Mouse (Mus musculus) midbrain, postnatal 0 days (tissue): ENCODE data around the gene Srarp. TPM values are rescaled to one million over a fixed set of nuclear protein-coding genes. Genes with fewer than 3 reads are reported as not detected.

Source experiments
- ATAC-seq: fragments of 200-750 bp; cut with Nextera tagmentation; 2 replicates; pipeline ENCODE4 v1.8.0; 2017; ENCODE audit warnings: moderate number of reproducible peaks, mild to moderate bottlenecking, moderate TSS enrichment, moderate library complexity; ENCODE audit not compliant: low FRiP score
- DNase-seq: peaks from one replicate; pipeline ENCODE4 v3.0.0-alpha.2; 2015; ENCODE audit warnings: low spot score
- H3K27ac ChIP-seq: fragments of 300-500 bp; sonication (generic); 2 replicates; pipeline ENCODE4 v1.5.1; 2014; ENCODE audit warnings: low read depth, mild to moderate bottlenecking, low read length, mixed read lengths
- H3K27me3 ChIP-seq: fragments of 300-500 bp; sonication (generic); 2 replicates; pipeline ENCODE4 v1.6.1; 2014; ENCODE audit warnings: low read length, control low read depth, mixed read lengths; ENCODE audit not compliant: insufficient read depth
- H3K36me3 ChIP-seq: fragments of 300-500 bp; sonication (generic); 2 replicates; pipeline ENCODE4 v1.6.1; 2014; ENCODE audit warnings: low read length, control low read depth, mixed read lengths; ENCODE audit not compliant: insufficient read depth
- H3K4me1 ChIP-seq: fragments of 300-500 bp; sonication (generic); 2 replicates; pipeline ENCODE4 v1.6.1; 2014; ENCODE audit warnings: mild to moderate bottlenecking, control low read depth, antibody characterized with exemption, low read length, mixed read lengths; ENCODE audit not compliant: insufficient read depth
- H3K4me2 ChIP-seq: fragments of 300-500 bp; sonication (generic); 2 replicates; pipeline ENCODE4 v1.6.1; 2014; ENCODE audit warnings: low read depth, mild to moderate bottlenecking, low read length, mixed read lengths; ENCODE audit not compliant: poor library complexity, severe bottlenecking
- H3K4me3 ChIP-seq: fragments of 300-500 bp; sonication (generic); 2 replicates; pipeline ENCODE4 v1.5.1; 2014; ENCODE audit warnings: low read depth, mild to moderate bottlenecking, low read length, moderate library complexity
- H3K9ac ChIP-seq: fragments of 300-500 bp; sonication (generic); replicated peaks from 2 replicates; pipeline ENCODE4 v1.6.1; 2014; ENCODE audit warnings: mild to moderate bottlenecking, low read length, moderate library complexity, mixed read lengths; ENCODE audit not compliant: poor library complexity, severe bottlenecking
- H3K9me3 ChIP-seq: fragments of 300-500 bp; sonication (generic); 2 replicates; pipeline ENCODE4 v1.6.1; 2016; ENCODE audit warnings: low read length, control low read depth
- CTCF ChIP-seq: IDR thresholded peaks from 2 replicates; pipeline ENCODE4 v1.5.1; 2016; ENCODE audit warnings: antibody characterized with exemption, mild to moderate bottlenecking
- WGBS: fragments of 180-500 bp; shearing (Covaris S2); extraction: QIAGEN DNeasy Blood & Tissue Kit; methylation state at CpG from one replicate; pipeline ENCODE4 v1.1.7; 2014; 5-methylcytosine and 5-hydroxymethylcytosine counted together
- polyA plus RNA-seq: library from polyadenylated mRNA; unstranded; fragments of >200 nt; fragmentation: Nextera tagmentation; extraction: Ambion mirVana; gene quantifications from 2 replicates; pipeline ENCODE4 v1.2.1, GENCODE M21; 2015
- total RNA-seq: library from RNA; depleted of rRNA; stranded (reverse); fragments of >200 nt; gene quantifications from 2 replicates; pipeline ENCODE4 v1.2.3, GENCODE M21; 2014

Gene Srarp
- total and polyA plus RNA-seq, 2 experiments from 2014 or later = 0.52 to 1.9 TPM

GRCm38 (mm10) chr4:141406516-141407299 lies 29.2 kb downstream of the Srarp start:
- TF ChIP-seq CTCF = peak; percentile 70
- H3K4me2 ChIP-seq = no peak overlapping the region
- peak; percentile 33 for DNase-seq
- ATAC-seq = no peak
- WGBS = 48% methylated on average over 14 of the region's 14 CpGs
- H3K4me3 ChIP-seq = no peak overlapping the region
- no peaks in the 10 kb centered on the region for H3K4me1 ChIP-seq
- no peaks in the 10 kb centered on the region for H3K36me3 ChIP-seq
- no peaks in the 10 kb centered on the region for H3K27me3 ChIP-seq
- H3K27ac ChIP-seq = no peak overlapping the region
- H3K9me3 ChIP-seq = no peaks in the 10 kb centered on the region
- no peak overlapping the region for H3K9ac ChIP-seq

GRCm38 (mm10) chr4:141405314-141405622 lies 30.6 kb downstream of the Srarp start:
- DNase-seq = no peak

GRCm38 (mm10) chr4:141404518-141405313 lies 31.2 kb downstream of the Srarp start:
- TF ChIP-seq CTCF = peak; percentile 99
- no peaks in the 10 kb centered on the region for H3K27me3 ChIP-seq
- no peaks in the 10 kb centered on the region for H3K36me3 ChIP-seq
- H3K9ac ChIP-seq = peak overlapping the region; percentile 57
- H3K27ac ChIP-seq = no peak overlapping the region; the same call in 1 of the 2 replicates
- 15% methylated on average over 15 of the region's 15 CpGs for WGBS
- H3K4me2 ChIP-seq = peak overlapping the region; percentile 49
- no peaks in the 10 kb centered on the region for H3K4me1 ChIP-seq
- ATAC-seq (peak; percentile 68), DNase-seq (peak; percentile 82)
- no peaks in the 10 kb centered on the region for H3K9me3 ChIP-seq
- H3K4me3 ChIP-seq = peak overlapping the region; percentile 15

More at GRCm38 (mm10) chr4:141405314-141405622, 30.6 kb downstream of the Srarp start:
- Histone ChIP-seq H3K9ac (no peak overlapping the region), H3K4me1 (no peaks in the 10 kb centered on the region), H3K27ac (no peak overlapping the region), H3K36me3 (no peaks in the 10 kb centered on the region), H3K4me3 (no peak overlapping the region), H3K4me2 (no peak overlapping the region), H3K27me3 (no peaks in the 10 kb centered on the region), H3K9me3 (no peaks in the 10 kb centered on the region)
- no peak for ATAC-seq
- WGBS = 77% methylated on average over 3 of the region's 3 CpGs
- no peak for TF ChIP-seq CTCF

GRCm38 (mm10) chr4:141400171-141400570 lies 35.7 kb downstream of the Srarp start:
- 88% methylated on average over 15 of the region's 15 CpGs for WGBS
- H3K9ac ChIP-seq = no peak overlapping the region
- TF ChIP-seq CTCF = no peak

GRCm38 (mm10) chr4:141398545-141398944 lies 37.4 kb downstream of the Srarp start, which contains the start of gene Clcnka:
TSS of gene Clcnka (minus strand) at chr4:141398724.
- 65% methylated on average over 12 of the region's 12 CpGs for WGBS
- Histone ChIP-seq H3K4me3 (no peak within 1 kb of the TSS), H3K27ac (no peak within 1 kb of the TSS), H3K4me1 (no peaks in the 10 kb centered on the region), H3K27me3 (no peaks in the 10 kb centered on the region), H3K4me2 (no peak within 1 kb of the TSS), H3K36me3 (no peaks in the 10 kb centered on the region), H3K9me3 (no peaks in the 10 kb centered on the region), H3K9ac (no peak within 1 kb of the TSS)
- no peak for DNase-seq
- ATAC-seq = no peak
- no peak for TF ChIP-seq CTCF

More at GRCm38 (mm10) chr4:141400171-141400570, 35.7 kb downstream of the Srarp start:
- ATAC-seq (no peak), DNase-seq (no peak)
- Histone ChIP-seq H3K27me3 (no peaks in the 10 kb centered on the region), H3K4me1 (no peaks in the 10 kb centered on the region), H3K4me3 (no peak overlapping the region), H3K36me3 (no peaks in the 10 kb centered on the region), H3K9me3 (no peaks in the 10 kb centered on the region), H3K27ac (no peak overlapping the region), H3K4me2 (no peak overlapping the region)

- no peaks in the 10 kb centered on the region for H3K4me1 ChIP-seq
- H3K4me3 ChIP-seq = no peak overlapping the region
- no peak for TF ChIP-seq CTCF
- H3K9ac ChIP-seq = no peak overlapping the region
- no peak overlapping the region for H3K27ac ChIP-seq
- no peaks in the 10 kb centered on the region for H3K9me3 ChIP-seq
- ATAC-seq (no peak), DNase-seq (no peak)
- H3K27me3 ChIP-seq = no peaks in the 10 kb centered on the region
- WGBS = 77% methylated on average over 12 of the region's 12 CpGs
- H3K36me3 ChIP-seq = no peaks in the 10 kb centered on the region
- no peak overlapping the region for H3K4me2 ChIP-seq
These were observed 38.0 kb downstream of the Srarp start for GRCm38 (mm10) chr4:141397861-141398260.
